Mouse (Mus musculus): Measurements from ENCODE around the gene Slc25a54. TPM values are rescaled to one million over a fixed set of nuclear protein-coding genes. Genes with fewer than 3 reads are reported as not detected.

Gene Slc25a54
- polyA plus RNA-seq, 1 experiment from 2014 or later = not detected

GRCm38 (mm10) chr3:109043395-109043794 is 36.9 kb upstream of the Slc25a54 start:
- TF ChIP-seq EP300 (optimal IDR thresholded peaks at IDR 0.05) (no peak), CTCF (IDR thresholded peaks at IDR 0.05; ENCODE audit: low read depth) (no peak)
- DNase-seq (ENCODE audit: low spot score) (no peak), ATAC-seq (ENCODE audit: low FRiP score, low TSS enrichment) (no peak)
- H3K36me3 ChIP-seq (ENCODE audit: control insufficient read depth, insufficient read depth, low read length) = no peaks in the 10 kb centered on the region
- H3K9ac ChIP-seq (ENCODE audit: low read length) = no peak overlapping the region
- H3K27me3 ChIP-seq (ENCODE audit: control insufficient read depth, insufficient read depth, low read length) = no peaks in the 10 kb centered on the region
- no peak overlapping the region for H3K4me2 ChIP-seq (replicated peaks; ENCODE audit: low read depth)
- H3K4me1 ChIP-seq (replicated peaks; ENCODE audit: control insufficient read depth, insufficient read depth) = no peaks in the 10 kb centered on the region; the same call in 1 of the 2 replicates
- H3K4me3 ChIP-seq (ENCODE audit: low read depth, low read length) = no peak overlapping the region
- no peaks in the 10 kb centered on the region for H3K9me3 ChIP-seq (ENCODE audit: control insufficient read depth, low read length)
- no peak overlapping the region for H3K27ac ChIP-seq (replicated peaks)
- 81% methylated on average over 7 of the region's 7 CpGs for WGBS

DNA sequence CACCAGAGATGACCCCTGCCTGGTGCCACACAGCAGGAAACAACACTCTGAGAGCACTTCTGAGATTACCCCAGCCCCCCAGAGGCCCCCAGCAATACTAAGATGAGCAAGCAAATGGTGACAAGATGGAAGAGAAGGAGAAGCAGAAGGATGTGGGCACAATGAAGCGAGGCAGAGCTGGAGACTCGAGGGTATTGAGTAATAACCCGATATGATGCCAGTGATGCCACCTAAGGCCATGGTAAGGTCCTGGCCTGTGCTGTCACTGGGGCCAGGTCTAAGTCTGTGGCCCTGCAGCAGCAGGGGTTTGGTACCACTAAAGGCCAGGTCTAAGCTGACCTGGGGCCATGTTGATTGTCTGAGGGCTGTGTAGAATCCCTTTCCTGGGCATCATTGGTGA is 33.8 kb upstream of the Slc25a54 start:
- H3K27me3 ChIP-seq (ENCODE audit: control insufficient read depth, insufficient read depth, low read length) = no peaks in the 10 kb centered on the region
- H3K36me3 ChIP-seq (ENCODE audit: control insufficient read depth, insufficient read depth, low read length) = no peaks in the 10 kb centered on the region
- H3K9me3 ChIP-seq (ENCODE audit: control insufficient read depth, low read length) = no peaks in the 10 kb centered on the region
- ATAC-seq (ENCODE audit: low FRiP score, low TSS enrichment) = no peak
- no peak overlapping the region for H3K4me2 ChIP-seq (replicated peaks; ENCODE audit: low read depth)
- DNase-seq (ENCODE audit: low spot score) = no peak
- WGBS = 77% methylated on average over 3 of the region's 3 CpGs
- H3K9ac ChIP-seq (ENCODE audit: low read length) = no peak overlapping the region
- H3K4me3 ChIP-seq (ENCODE audit: low read depth, low read length) = no peak overlapping the region
- no peak for TF ChIP-seq CTCF (IDR thresholded peaks at IDR 0.05; ENCODE audit: low read depth)
- no peak for TF ChIP-seq EP300 (optimal IDR thresholded peaks at IDR 0.05)
- no peaks in the 10 kb centered on the region; the same call in 1 of the 2 replicates for H3K4me1 ChIP-seq (replicated peaks; ENCODE audit: control insufficient read depth, insufficient read depth)
- no peak overlapping the region for H3K27ac ChIP-seq (replicated peaks)

DNA sequence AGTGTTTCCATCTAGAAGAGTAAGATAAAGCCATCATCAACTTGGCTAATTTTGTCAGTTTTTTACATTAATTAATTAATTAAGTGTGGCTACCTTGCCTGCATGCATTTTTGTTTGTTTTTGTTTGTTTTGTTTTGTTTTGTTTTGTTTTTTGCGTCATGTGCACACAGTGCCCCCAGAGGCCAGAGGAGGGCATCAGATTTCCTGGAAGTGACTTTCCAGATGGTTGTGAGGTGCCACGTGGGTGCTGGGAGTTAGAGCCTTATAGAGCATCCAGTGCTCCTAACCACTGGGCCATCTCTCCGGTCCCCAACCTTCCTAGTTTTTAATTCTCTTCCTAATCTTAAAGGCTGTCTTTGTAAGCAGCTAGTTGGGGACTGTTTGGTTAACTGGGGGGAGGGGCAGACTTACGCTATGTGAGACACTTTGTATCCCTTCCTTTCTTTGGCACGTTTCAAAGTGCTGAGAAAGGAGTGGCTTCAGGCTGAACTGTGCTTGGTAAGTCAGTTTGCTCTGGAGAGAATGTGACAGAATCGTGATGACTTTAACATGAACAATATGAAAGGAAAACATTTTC is 32.5 kb upstream of the Slc25a54 start:
- Histone ChIP-seq H3K27ac (replicated peaks) (no peak overlapping the region), H3K4me3 (ENCODE audit: low read depth, low read length) (no peak overlapping the region), H3K9ac (ENCODE audit: low read length) (no peak overlapping the region), H3K27me3 (ENCODE audit: control insufficient read depth, insufficient read depth, low read length) (no peaks in the 10 kb centered on the region), H3K9me3 (ENCODE audit: control insufficient read depth, low read length) (no peaks in the 10 kb centered on the region), H3K36me3 (ENCODE audit: control insufficient read depth, insufficient read depth, low read length) (no peaks in the 10 kb centered on the region), H3K4me2 (replicated peaks; ENCODE audit: low read depth) (no peak overlapping the region), H3K4me1 (replicated peaks; ENCODE audit: control insufficient read depth, insufficient read depth) (peaks cover 4% of the 10 kb centered on the region; the same call in 1 of the 2 replicates)
- 24% methylated on average over 6 of the region's 6 CpGs for WGBS
- ATAC-seq (ENCODE audit: low FRiP score, low TSS enrichment) = peak; percentile 45; the same call in 1 of the 2 replicates
- TF ChIP-seq CTCF (IDR thresholded peaks at IDR 0.05; ENCODE audit: low read depth) (peak; percentile 62), EP300 (optimal IDR thresholded peaks at IDR 0.05) (no peak)
- DNase-seq (ENCODE audit: low spot score) = peak; percentile 39

DNA sequence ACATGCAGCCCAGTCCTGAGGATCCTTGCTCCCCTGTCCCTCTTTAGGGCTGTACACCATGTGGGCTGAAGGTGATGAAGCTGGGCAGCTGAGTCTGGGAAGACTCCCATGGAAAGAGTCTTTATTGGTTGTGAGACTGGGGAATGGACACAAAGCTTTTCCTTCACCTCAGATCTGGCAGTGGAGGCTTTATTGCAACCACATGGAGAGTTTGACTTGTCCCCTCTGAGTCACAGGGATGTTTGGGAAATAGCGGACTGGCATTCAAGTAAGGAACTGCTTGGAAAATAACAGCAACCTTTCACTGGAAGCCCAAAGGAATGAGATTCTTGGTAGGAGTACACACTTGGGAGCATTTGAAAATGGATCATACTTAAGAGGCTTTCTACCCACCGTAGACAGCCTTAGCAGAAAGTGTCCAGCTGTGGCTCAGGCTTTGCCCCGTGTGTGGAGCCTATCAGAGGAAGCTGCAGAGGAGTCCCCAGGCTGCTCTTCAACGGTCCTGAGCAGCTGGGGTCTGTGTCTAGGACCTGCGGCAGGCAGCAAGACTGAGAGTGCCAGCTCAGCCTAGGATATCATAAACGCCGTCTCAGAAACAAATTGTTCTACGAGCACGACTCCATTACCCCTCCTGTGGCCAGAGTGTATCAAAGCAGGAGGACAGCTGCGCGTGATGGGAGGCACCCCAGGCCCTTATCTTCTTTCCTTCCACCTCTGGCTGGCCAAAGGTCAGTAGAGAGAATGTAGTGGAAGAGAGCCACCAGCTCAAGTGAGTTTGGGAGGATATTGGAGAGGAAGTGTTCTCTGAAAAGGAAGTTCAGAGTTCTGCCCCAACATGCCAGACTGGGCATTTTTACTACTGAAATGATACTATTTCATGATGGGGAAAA is 29.0 kb upstream of the Slc25a54 start:
- 28% methylated on average over 11 of the region's 11 CpGs for WGBS
- Histone ChIP-seq H3K9me3 (ENCODE audit: control insufficient read depth, low read length) (no peaks in the 10 kb centered on the region), H3K27ac (replicated peaks) (peak overlapping the region; percentile 71), H3K4me1 (replicated peaks; ENCODE audit: control insufficient read depth, insufficient read depth) (peaks cover 4% of the 10 kb centered on the region; the same call in 1 of the 2 replicates), H3K36me3 (ENCODE audit: control insufficient read depth, insufficient read depth, low read length) (no peaks in the 10 kb centered on the region), H3K4me2 (replicated peaks; ENCODE audit: low read depth) (no peak overlapping the region), H3K4me3 (ENCODE audit: low read depth, low read length) (no peak overlapping the region), H3K27me3 (ENCODE audit: control insufficient read depth, insufficient read depth, low read length) (no peaks in the 10 kb centered on the region), H3K9ac (ENCODE audit: low read length) (no peak overlapping the region)
- no peak for TF ChIP-seq EP300 (optimal IDR thresholded peaks at IDR 0.05)
- peak; percentile 46 for TF ChIP-seq CTCF (IDR thresholded peaks at IDR 0.05; ENCODE audit: low read depth)
- DNase-seq (ENCODE audit: low spot score) = peak; percentile 45
- peak; percentile 63 for ATAC-seq (ENCODE audit: low FRiP score, low TSS enrichment)

DNA sequence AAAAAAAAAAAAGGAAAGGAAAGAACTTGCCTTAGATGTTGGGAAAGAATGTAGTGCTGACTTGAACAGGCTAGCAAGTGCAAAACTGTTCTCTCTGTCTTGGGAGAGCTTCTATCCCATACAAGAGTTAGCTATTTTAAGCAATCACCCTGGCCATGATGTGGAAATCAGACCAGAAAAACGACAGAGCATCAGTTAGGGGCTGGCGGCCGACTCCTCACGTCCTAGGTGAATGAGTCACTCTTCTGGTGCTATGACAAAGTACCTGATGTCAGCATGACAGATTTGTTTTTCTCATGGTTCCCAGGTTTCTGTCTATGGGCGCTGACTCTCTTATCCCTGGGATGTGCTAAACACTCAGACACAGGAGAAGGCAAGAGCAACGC is 28.3 kb upstream of the Slc25a54 start:
- H3K9me3 ChIP-seq (ENCODE audit: control insufficient read depth, low read length) = no peaks in the 10 kb centered on the region
- no peak for TF ChIP-seq EP300 (optimal IDR thresholded peaks at IDR 0.05)
- no peak for TF ChIP-seq CTCF (IDR thresholded peaks at IDR 0.05; ENCODE audit: low read depth)
- H3K4me3 ChIP-seq (ENCODE audit: low read depth, low read length) = no peak overlapping the region
- no peak for DNase-seq (ENCODE audit: low spot score)
- H3K4me2 ChIP-seq (replicated peaks; ENCODE audit: low read depth) = no peak overlapping the region
- no peak overlapping the region for H3K9ac ChIP-seq (ENCODE audit: low read length)
- 48% methylated on average over 6 of the region's 6 CpGs for WGBS
- H3K4me1 ChIP-seq (replicated peaks; ENCODE audit: control insufficient read depth, insufficient read depth) = peaks cover 4% of the 10 kb centered on the region; the same call in 1 of the 2 replicates
- peak overlapping the region; percentile 24; the same call in 1 of the 2 replicates for H3K27ac ChIP-seq (replicated peaks)
- ATAC-seq (ENCODE audit: low FRiP score, low TSS enrichment) = peak; percentile 39; the same call in 1 of the 2 replicates
- H3K27me3 ChIP-seq (ENCODE audit: control insufficient read depth, insufficient read depth, low read length) = no peaks in the 10 kb centered on the region
- no peaks in the 10 kb centered on the region for H3K36me3 ChIP-seq (ENCODE audit: control insufficient read depth, insufficient read depth, low read length)

Data from stomach, postnatal 0 days (tissue).